Mouse (Mus musculus) layer of hippocampus, adult 11-12 months (tissue): ENCODE measurements around the gene Bcar1.

Source experiments
- DNase-seq: peaks from one replicate; pipeline ENCODE4 v3.0.0; 2022; ENCODE audit warnings: low spot score

Gene Bcar1

GRCm38 (mm10) chr8:111743792-111744696 lies at the start of gene Bcar1:
TSS of gene Bcar1 (minus strand) at chr8:111743809.
- peak; percentile 65 for DNase-seq

GRCm38 (mm10) chr8:111789639-111790038 lies 46.0 kb upstream of the Bcar1 start:
- DNase-seq: no peak

- DNase-seq: no peak
These were observed 45.6 kb upstream of the Bcar1 start for GRCm38 (mm10) chr8:111789200-111789599.

- DNase-seq: no peak
These were observed 44.9 kb upstream of the Bcar1 start for GRCm38 (mm10) chr8:111788497-111788896.

- no peak for DNase-seq
These were observed 44.5 kb upstream of the Bcar1 start for GRCm38 (mm10) chr8:111788085-111788484.

GRCm38 (mm10) chr8:111787683-111788082 lies 44.1 kb upstream of the Bcar1 start:
- DNase-seq: no peak

- DNase-seq: no peak
These were observed 43.3 kb upstream of the Bcar1 start for GRCm38 (mm10) chr8:111786701-111787588.

GRCm38 (mm10) chr8:111786116-111786515 lies 42.5 kb upstream of the Bcar1 start:
- DNase-seq: no peak

GRCm38 (mm10) chr8:111782671-111783394 lies 39.2 kb upstream of the Bcar1 start:
- no peak for DNase-seq

GRCm38 (mm10) chr8:111782161-111782560 lies 38.6 kb upstream of the Bcar1 start:
- no peak for DNase-seq

- no peak for DNase-seq
These were observed 37.3 kb upstream of the Bcar1 start for GRCm38 (mm10) chr8:111780697-111781424.

- DNase-seq: no peak
These were observed 36.1 kb upstream of the Bcar1 start for GRCm38 (mm10) chr8:111779690-111780089.

- DNase-seq: no peak
These were observed 35.2 kb upstream of the Bcar1 start for GRCm38 (mm10) chr8:111778801-111779200.

GRCm38 (mm10) chr8:111776492-111776891 lies 32.9 kb upstream of the Bcar1 start:
- no peak for DNase-seq

- DNase-seq: no peak
These were observed 32.2 kb upstream of the Bcar1 start for GRCm38 (mm10) chr8:111775766-111776165.

GRCm38 (mm10) chr8:111773476-111773875 lies 29.9 kb upstream of the Bcar1 start:
- no peak for DNase-seq

- DNase-seq: no peak
These were observed 29.4 kb upstream of the Bcar1 start for GRCm38 (mm10) chr8:111773057-111773456.

GRCm38 (mm10) chr8:111772083-111772482 lies 28.5 kb upstream of the Bcar1 start:
- no peak for DNase-seq

GRCm38 (mm10) chr8:111771625-111772020 lies 28.0 kb upstream of the Bcar1 start:
- DNase-seq: no peak

- DNase-seq: no peak
These were observed 27.5 kb upstream of the Bcar1 start for GRCm38 (mm10) chr8:111770958-111771624.
